In genomic region chr7:127194011-127194632, GRCm38 (mm10) we compare ENCODE assay signal across 10 mouse cellular contexts. TPM values are rescaled to one million over a fixed set of nuclear protein-coding genes. Genes with fewer than 3 reads are reported as not detected.
DNase-seq lines count a peak whose midpoint lies in the region; ATAC-seq and TF ChIP-seq lines count a peak whose summit lies in the region.
"Had no signal": no experiment of that assay in that cellular context is flagged by ENCODE, and none has a peak within 500 bp of the region (broad histone marks: within the 10 kb centered on the region; RNA-seq: fewer than 3 reads in every experiment).

No protein-coding gene starts in this region.

- no peak overlapping the region; the same call in 1 of the 2 replicates for H3K4me3 ChIP-seq in liver, embryonic 11.5 days (ENCODE audit: low read depth, low read length)
- H3K4me3 ChIP-seq in intestine, embryonic 16.5 days (ENCODE audit: low read length), result 0 out of 2 replicates have a peak overlapping the region, but pooled peaks have one; percentile 77
- peak overlapping the region; percentile 64 for H3K4me3 ChIP-seq in myocyte

- peaks cover 21% of the 10 kb centered on the region for H3K4me1 ChIP-seq in liver, embryonic 11.5 days (replicated peaks; ENCODE audit: control insufficient read depth, insufficient read depth, low read length)
- peaks cover 18% of the 10 kb centered on the region for H3K4me1 ChIP-seq in intestine, embryonic 16.5 days (ENCODE audit: control insufficient read depth, insufficient read depth, low read length)

- DNase-seq in cerebellum, adult 11 months, result peak; percentile 16
- no peak for DNase-seq in cerebellum, postnatal 25 days
- DNase-seq in liver, embryonic 11.5 days (ENCODE audit: low spot score), result no peak
- DNase-seq in liver, result no peak
- DNase-seq in frontal cortex, postnatal 14 days (ENCODE audit: low spot score in 2 of 2), result no peak
- no peak for DNase-seq in urinary bladder, adult 18-20 months (ENCODE audit: low spot score in 2 of 2)
- DNase-seq: kidney, adult 11 months; right cerebral cortex, postnatal 25 days had no signal

- peaks cover 10% of the 10 kb centered on the region for H3K79me2 ChIP-seq in myocyte (ENCODE audit: control insufficient read depth, insufficient read depth)

- no peak for ATAC-seq in liver, embryonic 11.5 days (replicated peaks; ENCODE audit: low FRiP score)
- no peak for ATAC-seq in intestine, embryonic 16.5 days

- TF ChIP-seq POLR2A in myocyte (IDR thresholded peaks at IDR 0.05; ENCODE audit: insufficient read length, low read depth), result no peak

- peaks cover 46% of the 10 kb centered on the region for H3K36me3 ChIP-seq in liver, embryonic 11.5 days (ENCODE audit: control insufficient read depth, insufficient read depth, low read length)
- H3K36me3 ChIP-seq in intestine, embryonic 16.5 days (ENCODE audit: control insufficient read depth, insufficient read depth, low read length), result peaks cover 28% of the 10 kb centered on the region
- peaks cover 24% of the 10 kb centered on the region for H3K36me3 ChIP-seq in myocyte (ENCODE audit: control insufficient read depth, insufficient read depth)

- H3ac ChIP-seq in myocyte (ENCODE audit: control insufficient read depth, insufficient read length), result no peak overlapping the region

- H3K27ac ChIP-seq in liver, embryonic 11.5 days (ENCODE audit: low read depth, low read length), result no peak overlapping the region
- 0 out of 2 replicates have a peak overlapping the region, but pooled peaks have one; percentile 90 for H3K27ac ChIP-seq in intestine, embryonic 16.5 days (ENCODE audit: low read length)

- no peaks in the 10 kb centered on the region for H3K27me3 ChIP-seq in liver, embryonic 11.5 days (replicated peaks; ENCODE audit: control insufficient read depth, insufficient read depth, low read length)
- H3K27me3 ChIP-seq in intestine, embryonic 16.5 days (replicated peaks; ENCODE audit: control insufficient read depth, insufficient read depth, low read length), result no peaks in the 10 kb centered on the region
- H3K27me3 ChIP-seq in myocyte (ENCODE audit: control insufficient read depth, insufficient read depth, insufficient read length), result no peaks in the 10 kb centered on the region

- H3K4me2 ChIP-seq in liver, embryonic 11.5 days, result peak overlapping the region; percentile 97
- peak overlapping the region; percentile 68 for H3K4me2 ChIP-seq in intestine, embryonic 16.5 days (ENCODE audit: low read depth, low read length)
- H3K4me2 ChIP-seq in myocyte (ENCODE audit: low read depth), result peak overlapping the region; percentile 75

- no peaks in the 10 kb centered on the region for H3K9me3 ChIP-seq in liver, embryonic 11.5 days (ENCODE audit: control insufficient read depth, low read length)
- no peaks in the 10 kb centered on the region for H3K9me3 ChIP-seq in intestine, embryonic 16.5 days (ENCODE audit: control insufficient read depth, low read length)

- WGBS in liver, embryonic 11.5 days, result 90% methylated on average over 17 of the region's 17 CpGs
- 92% methylated on average over 17 of the region's 17 CpGs for WGBS in intestine, embryonic 16.5 days

- H3K9ac ChIP-seq in liver, embryonic 11.5 days (ENCODE audit: low read depth, low read length), result no peak overlapping the region
- H3K9ac ChIP-seq in intestine, embryonic 16.5 days (ENCODE audit: low read depth, low read length), result no peak overlapping the region

TF ChIP-seq in myocyte, 11 proteins besides CTCF, POLR2A, EP300 and RAD21:
- no peak for TF ChIP-seq E2F4 (IDR thresholded peaks at IDR 0.05; ENCODE audit: insufficient read depth)
- TF ChIP-seq TCF3 (IDR thresholded peaks at IDR 0.05; ENCODE audit: insufficient read length, low read depth), result no peak
- no peak for TF ChIP-seq TCF12 (IDR thresholded peaks at IDR 0.05; ENCODE audit: insufficient read depth, poor library complexity, severe bottlenecking)
- TF ChIP-seq REST (IDR thresholded peaks at IDR 0.05; ENCODE audit: insufficient read depth, insufficient read length), result no peak
- no peak for TF ChIP-seq CEBPB (IDR thresholded peaks at IDR 0.05; ENCODE audit: insufficient read depth, poor library complexity, severe bottlenecking)
- TF ChIP-seq SRF (IDR thresholded peaks at IDR 0.05; ENCODE audit: control insufficient read depth, insufficient read length, low read depth), result no peak
- TF ChIP-seq MAX (IDR thresholded peaks at IDR 0.05; ENCODE audit: low read depth), result no peak
- TF ChIP-seq MYOD1 (IDR thresholded peaks at IDR 0.05; ENCODE audit: control insufficient read depth in 1 of 3, insufficient read length in 2 of 3, low read depth in 2 of 3), result no peak
- no peak for TF ChIP-seq POLR2AphosphoS2 (IDR thresholded peaks at IDR 0.05; ENCODE audit: insufficient read length, low read depth)
- no peak for TF ChIP-seq USF1 (IDR thresholded peaks at IDR 0.05; ENCODE audit: low read depth)
- no peak for TF ChIP-seq MYOG (IDR thresholded peaks at IDR 0.05; ENCODE audit: control insufficient read depth in 1 of 3, insufficient read depth in 1 of 3, insufficient read length in 2 of 3, low read depth in 2 of 3)

RNA-seq across cellular contexts. Expression of gene Cd2bp2, which starts 1.7 kb away (rescaled TPM):
- 50.3 and 59.5 TPM in 2 replicates for polyA plus RNA-seq in liver, embryonic 11.5 days (2014; fragmentation: Nextera tagmentation; extraction: Ambion mirVana)
- 42.2 and 43.3 TPM in 2 replicates for polyA plus RNA-seq in intestine, embryonic 16.5 days (2015; fragmentation: Nextera tagmentation; extraction: Ambion mirVana)
- polyA plus RNA-seq in myocyte (2012; fragmentation: generic; extraction: Trizol), result 58.3 TPM

RNA-seq across cellular contexts. Expression of gene Tbc1d10b, which starts 14.1 kb away (rescaled TPM):
- 28.2 and 29.0 TPM in 2 replicates for polyA plus RNA-seq in liver, embryonic 11.5 days (2014; fragmentation: Nextera tagmentation; extraction: Ambion mirVana)
- 15.5 and 18.4 TPM in 2 replicates for polyA plus RNA-seq in intestine, embryonic 16.5 days (2015; fragmentation: Nextera tagmentation; extraction: Ambion mirVana)
- polyA plus RNA-seq in myocyte (2012; fragmentation: generic; extraction: Trizol), result 62.8 TPM

RNA-seq across cellular contexts. Expression of gene Mylpf, which starts 14.6 kb away (rescaled TPM):
- polyA plus RNA-seq in liver, embryonic 11.5 days (2014; fragmentation: Nextera tagmentation; extraction: Ambion mirVana), result 31.5 and 33.6 TPM in 2 replicates
- 20.3 and 21.0 TPM in 2 replicates for polyA plus RNA-seq in intestine, embryonic 16.5 days (2015; fragmentation: Nextera tagmentation; extraction: Ambion mirVana)
- 10,881 TPM for polyA plus RNA-seq in myocyte (2012; fragmentation: generic; extraction: Trizol)

RNA-seq across cellular contexts. Expression of gene Zfp553, which starts 38.7 kb away (rescaled TPM):
- polyA plus RNA-seq in liver, embryonic 11.5 days (2014; fragmentation: Nextera tagmentation; extraction: Ambion mirVana), result 17.2 TPM in 2 replicates
- polyA plus RNA-seq in intestine, embryonic 16.5 days (2015; fragmentation: Nextera tagmentation; extraction: Ambion mirVana), result 21.6 and 23.6 TPM in 2 replicates
- 11.4 TPM for polyA plus RNA-seq in myocyte (2012; fragmentation: generic; extraction: Trizol)

RNA-seq across cellular contexts. Expression of gene Sept1, which starts 38.8 kb away (rescaled TPM):
- 14.9 and 17.5 TPM in 2 replicates for polyA plus RNA-seq in liver, embryonic 11.5 days (2014; fragmentation: Nextera tagmentation; extraction: Ambion mirVana)
- 15.4 and 16.3 TPM in 2 replicates for polyA plus RNA-seq in intestine, embryonic 16.5 days (2015; fragmentation: Nextera tagmentation; extraction: Ambion mirVana)
- 2.2 TPM for polyA plus RNA-seq in myocyte (2012; fragmentation: generic; extraction: Trizol)

Comparison
In these comparisons a context has a peak if more than half of its experiments do, and no peak if none do; other contexts are left out.
1. RNA of gene Mylpf, which starts 14.6 kb away (polyA plus RNA-seq): 10,881 TPM in myocyte (single experiment); 31.5 to 33.6 TPM in liver, embryonic 11.5 days and 20.3 to 21.0 TPM in intestine, embryonic 16.5 days; every median in the first group is over 100 times any median in the second.
2. Peak in every context shown above with its lines, with median percentiles within 50 percentile points of each other: H3K4me2 ChIP-seq.